Mouse (Mus musculus): ENCODE measurements around the gene Tcf7l2. TPM values are rescaled to one million over a fixed set of nuclear protein-coding genes. Genes with fewer than 3 reads are reported as not detected.
A peak's percentile ranks its signal among the peaks of the same experiment; 100 is the strongest.

Gene Tcf7l2
- polyA plus RNA-seq, 1 experiment from 2014 or later = 27.0 TPM

DNA sequence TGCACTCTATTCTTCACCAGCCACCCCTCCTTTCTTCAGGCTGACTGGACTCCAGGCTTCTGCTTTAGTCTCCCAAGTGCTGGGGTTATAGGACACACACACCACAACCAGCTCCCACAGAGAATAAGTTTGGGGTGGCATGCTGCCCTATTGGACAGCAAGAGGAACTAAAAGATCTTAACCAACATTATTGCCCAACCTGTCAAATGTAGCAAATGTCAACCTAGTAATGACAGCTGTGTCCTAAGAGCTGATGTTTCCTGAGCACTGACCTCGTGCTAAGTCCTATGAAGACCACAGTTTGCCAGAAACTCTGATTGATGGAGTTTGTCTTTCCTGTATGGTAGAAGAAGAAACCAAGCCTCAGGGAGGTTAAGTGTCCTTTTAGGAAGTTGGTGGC is 61.5 kb downstream of the Tcf7l2 start:
- Histone ChIP-seq H3K4me2 (ENCODE audit: low read length) (no peak overlapping the region), H3K27me3 (replicated peaks; ENCODE audit: control insufficient read depth, insufficient read depth, low read length) (no peaks in the 10 kb centered on the region), H3K9me3 (ENCODE audit: control insufficient read depth, low read length) (no peaks in the 10 kb centered on the region), H3K36me3 (ENCODE audit: control insufficient read depth, insufficient read depth, low read length) (no peaks in the 10 kb centered on the region), H3K4me3 (ENCODE audit: low read length) (no peak overlapping the region), H3K4me1 (ENCODE audit: control insufficient read depth, insufficient read depth, low read depth, low read length) (no peaks in the 10 kb centered on the region; the same call in 1 of the 2 replicates), H3K27ac (ENCODE audit: low read depth, low read length) (no peak overlapping the region), H3K9ac (ENCODE audit: low read depth, low read length) (no peak overlapping the region)
- 78% methylated on average over 1 of the region's 1 CpGs for WGBS
- no peak for ATAC-seq

- Histone ChIP-seq H3K27me3 (replicated peaks; ENCODE audit: control insufficient read depth, insufficient read depth, low read length) (no peaks in the 10 kb centered on the region), H3K36me3 (ENCODE audit: control insufficient read depth, insufficient read depth, low read length) (no peaks in the 10 kb centered on the region), H3K9me3 (ENCODE audit: control insufficient read depth, low read length) (no peaks in the 10 kb centered on the region), H3K9ac (ENCODE audit: low read depth, low read length) (no peak overlapping the region), H3K4me1 (ENCODE audit: control insufficient read depth, insufficient read depth, low read depth, low read length) (no peaks in the 10 kb centered on the region; the same call in 1 of the 2 replicates), H3K4me3 (ENCODE audit: low read length) (no peak overlapping the region), H3K27ac (ENCODE audit: low read depth, low read length) (no peak overlapping the region), H3K4me2 (ENCODE audit: low read length) (no peak overlapping the region)
- no peak for ATAC-seq
- 88% methylated on average over 12 of the region's 12 CpGs for WGBS
Observed at GRCm38 (mm10) chr19:55803797-55804196, 62.2 kb downstream of the Tcf7l2 start.

DNA sequence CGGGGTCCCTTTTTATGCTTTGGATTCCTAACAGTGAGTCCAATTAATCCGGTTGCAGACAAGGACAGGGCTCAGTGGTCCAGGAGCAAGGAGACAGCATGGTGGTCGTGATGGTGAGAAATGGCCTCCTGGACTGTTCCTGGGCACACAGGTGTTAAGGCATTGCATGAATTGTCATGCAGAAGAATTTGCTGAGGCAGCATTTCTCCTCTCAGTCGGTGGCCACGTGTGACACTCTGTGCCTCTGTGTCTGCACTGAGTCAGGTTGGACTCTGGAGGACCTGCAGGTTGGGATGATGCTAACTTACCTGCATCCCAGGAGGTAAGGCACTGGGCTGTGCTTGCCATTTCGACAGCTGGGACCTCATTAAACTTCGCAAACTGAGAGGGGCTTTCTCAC is 63.2 kb downstream of the Tcf7l2 start:
- H3K4me1 ChIP-seq (ENCODE audit: control insufficient read depth, insufficient read depth, low read depth, low read length) = no peaks in the 10 kb centered on the region; the same call in 1 of the 2 replicates
- no peaks in the 10 kb centered on the region for H3K27me3 ChIP-seq (replicated peaks; ENCODE audit: control insufficient read depth, insufficient read depth, low read length)
- no peak overlapping the region for H3K9ac ChIP-seq (ENCODE audit: low read depth, low read length)
- H3K36me3 ChIP-seq (ENCODE audit: control insufficient read depth, insufficient read depth, low read length) = no peaks in the 10 kb centered on the region
- WGBS = 84% methylated on average over 7 of the region's 7 CpGs
- ATAC-seq = no peak
- H3K4me2 ChIP-seq (ENCODE audit: low read length) = no peak overlapping the region
- no peaks in the 10 kb centered on the region for H3K9me3 ChIP-seq (ENCODE audit: control insufficient read depth, low read length)
- no peak overlapping the region for H3K4me3 ChIP-seq (ENCODE audit: low read length)
- H3K27ac ChIP-seq (ENCODE audit: low read depth, low read length) = no peak overlapping the region

GRCm38 (mm10) chr19:55806434-55807193 is 65.0 kb downstream of the Tcf7l2 start:
- Histone ChIP-seq H3K9me3 (ENCODE audit: control insufficient read depth, low read length) (no peaks in the 10 kb centered on the region), H3K4me3 (ENCODE audit: low read length) (no peak overlapping the region), H3K27me3 (replicated peaks; ENCODE audit: control insufficient read depth, insufficient read depth, low read length) (no peaks in the 10 kb centered on the region), H3K4me2 (ENCODE audit: low read length) (no peak overlapping the region), H3K27ac (ENCODE audit: low read depth, low read length) (no peak overlapping the region), H3K4me1 (ENCODE audit: control insufficient read depth, insufficient read depth, low read depth, low read length) (no peaks in the 10 kb centered on the region; the same call in 1 of the 2 replicates), H3K36me3 (ENCODE audit: control insufficient read depth, insufficient read depth, low read length) (no peaks in the 10 kb centered on the region), H3K9ac (ENCODE audit: low read depth, low read length) (no peak overlapping the region)
- ATAC-seq = 0 out of 2 replicates have a peak, but pooled peaks have one; percentile 37
- WGBS = 60% methylated on average over 12 of the region's 12 CpGs

GRCm38 (mm10) chr19:55807194-55808053 is 65.8 kb downstream of the Tcf7l2 start:
- Histone ChIP-seq H3K9me3 (ENCODE audit: control insufficient read depth, low read length) (no peaks in the 10 kb centered on the region), H3K4me2 (ENCODE audit: low read length) (no peak overlapping the region), H3K27ac (ENCODE audit: low read depth, low read length) (no peak overlapping the region), H3K4me1 (ENCODE audit: control insufficient read depth, insufficient read depth, low read depth, low read length) (no peaks in the 10 kb centered on the region; the same call in 1 of the 2 replicates), H3K4me3 (ENCODE audit: low read length) (no peak overlapping the region), H3K9ac (ENCODE audit: low read depth, low read length) (no peak overlapping the region), H3K27me3 (replicated peaks; ENCODE audit: control insufficient read depth, insufficient read depth, low read length) (no peaks in the 10 kb centered on the region), H3K36me3 (ENCODE audit: control insufficient read depth, insufficient read depth, low read length) (no peaks in the 10 kb centered on the region)
- 32% methylated on average over 20 of the region's 20 CpGs for WGBS
- ATAC-seq = 0 out of 2 replicates have a peak, but pooled peaks have one; percentile 9

DNA sequence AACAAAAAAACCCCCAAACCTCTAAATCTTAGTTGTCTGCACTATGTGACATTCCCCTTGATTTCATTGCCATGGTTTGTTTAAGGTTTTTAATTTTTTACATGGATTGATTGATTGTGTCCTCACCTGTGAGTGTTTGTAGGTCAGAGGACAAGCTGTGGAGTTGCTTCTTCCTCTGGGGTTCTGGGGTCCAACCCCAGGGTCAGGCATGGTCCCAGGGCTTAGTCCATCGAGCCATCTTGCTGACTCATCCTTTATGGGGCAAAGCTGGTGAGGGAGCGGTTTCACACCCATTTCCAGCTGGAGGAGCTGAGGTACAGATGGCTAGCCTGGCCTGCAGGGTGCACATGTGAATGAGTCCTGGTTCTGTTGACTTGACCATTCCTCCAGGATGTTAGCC is 66.7 kb downstream of the Tcf7l2 start:
- Histone ChIP-seq H3K9ac (ENCODE audit: low read depth, low read length) (no peak overlapping the region), H3K27ac (ENCODE audit: low read depth, low read length) (no peak overlapping the region), H3K36me3 (ENCODE audit: control insufficient read depth, insufficient read depth, low read length) (no peaks in the 10 kb centered on the region), H3K9me3 (ENCODE audit: control insufficient read depth, low read length) (no peaks in the 10 kb centered on the region), H3K4me3 (ENCODE audit: low read length) (no peak overlapping the region), H3K4me2 (ENCODE audit: low read length) (no peak overlapping the region), H3K27me3 (replicated peaks; ENCODE audit: control insufficient read depth, insufficient read depth, low read length) (no peaks in the 10 kb centered on the region), H3K4me1 (ENCODE audit: control insufficient read depth, insufficient read depth, low read depth, low read length) (no peaks in the 10 kb centered on the region; the same call in 1 of the 2 replicates)
- no peak for ATAC-seq
- 80% methylated on average over 2 of the region's 2 CpGs for WGBS

DNA sequence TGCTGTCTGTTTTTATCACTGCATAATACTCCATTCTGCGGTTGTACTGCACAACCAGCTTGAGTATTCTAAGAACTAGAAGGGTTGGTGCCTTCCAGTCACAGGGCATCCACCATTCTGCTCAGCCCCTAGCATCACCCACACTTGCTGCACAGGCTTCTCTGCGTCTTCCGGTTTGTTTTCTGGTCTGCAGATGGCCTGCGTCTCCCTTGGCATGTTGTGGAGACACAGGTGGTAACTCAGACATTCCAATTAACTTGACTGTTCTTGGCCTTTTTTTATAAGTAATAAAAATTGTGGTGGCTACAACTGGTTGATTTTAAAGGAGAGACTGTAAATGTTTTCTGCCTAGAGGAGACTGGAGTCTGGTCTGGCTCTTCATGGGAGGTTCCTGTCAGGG is 67.9 kb downstream of the Tcf7l2 start:
- Histone ChIP-seq H3K36me3 (ENCODE audit: control insufficient read depth, insufficient read depth, low read length) (no peaks in the 10 kb centered on the region), H3K9ac (ENCODE audit: low read depth, low read length) (no peak overlapping the region), H3K27me3 (replicated peaks; ENCODE audit: control insufficient read depth, insufficient read depth, low read length) (no peaks in the 10 kb centered on the region), H3K27ac (ENCODE audit: low read depth, low read length) (no peak overlapping the region), H3K4me2 (ENCODE audit: low read length) (no peak overlapping the region), H3K4me1 (ENCODE audit: control insufficient read depth, insufficient read depth, low read depth, low read length) (no peaks in the 10 kb centered on the region; the same call in 1 of the 2 replicates), H3K9me3 (ENCODE audit: control insufficient read depth, low read length) (no peaks in the 10 kb centered on the region), H3K4me3 (ENCODE audit: low read length) (no peak overlapping the region)
- no peak for ATAC-seq
- 93% methylated on average over 4 of the region's 4 CpGs for WGBS

GRCm38 (mm10) chr19:55812236-55812635 is 70.6 kb downstream of the Tcf7l2 start:
- H3K4me2 ChIP-seq (ENCODE audit: low read length) = no peak overlapping the region
- no peak overlapping the region for H3K4me3 ChIP-seq (ENCODE audit: low read length)
- ATAC-seq = no peak
- no peak overlapping the region for H3K27ac ChIP-seq (ENCODE audit: low read depth, low read length)
- H3K9me3 ChIP-seq (ENCODE audit: control insufficient read depth, low read length) = no peaks in the 10 kb centered on the region
- no peak overlapping the region for H3K9ac ChIP-seq (ENCODE audit: low read depth, low read length)
- no peaks in the 10 kb centered on the region for H3K27me3 ChIP-seq (replicated peaks; ENCODE audit: control insufficient read depth, insufficient read depth, low read length)
- no peaks in the 10 kb centered on the region for H3K36me3 ChIP-seq (ENCODE audit: control insufficient read depth, insufficient read depth, low read length)
- no peaks in the 10 kb centered on the region; the same call in 1 of the 2 replicates for H3K4me1 ChIP-seq (ENCODE audit: control insufficient read depth, insufficient read depth, low read depth, low read length)
